In the genomic region with DNA sequence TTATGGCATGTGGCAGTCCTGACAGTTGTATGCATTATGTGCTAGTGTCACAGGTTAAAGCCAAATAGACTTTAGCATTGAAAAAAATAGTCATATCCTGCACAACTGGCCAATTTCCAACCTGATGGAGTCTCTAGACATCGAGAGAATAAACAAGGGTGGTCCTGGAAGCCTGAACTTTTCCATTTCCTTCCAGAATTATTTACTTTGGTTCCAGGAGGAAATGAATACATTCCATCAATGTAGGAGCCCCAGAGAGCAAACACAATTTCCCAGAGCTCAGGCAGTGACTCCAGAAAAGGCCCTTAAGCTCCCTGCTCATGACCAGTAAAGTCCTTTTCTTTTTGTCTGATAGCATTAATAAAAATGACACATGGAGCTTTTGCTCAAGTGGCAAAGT, we compare ENCODE assay signal across 22 mouse cellular contexts.
DNase-seq lines count a peak whose midpoint lies in the region; ATAC-seq lines count a peak whose summit lies in the region.
"Had no signal": no experiment of that assay in that cellular context is flagged by ENCODE, and none has a peak within 500 bp of the region (broad histone marks: within the 10 kb centered on the region; RNA-seq: fewer than 3 reads in every experiment).

No protein-coding gene starts in this region.

- H3K9me3 ChIP-seq in heart, embryonic 12.5 days (replicated peaks) = no peaks in the 10 kb centered on the region
- no peaks in the 10 kb centered on the region for H3K9me3 ChIP-seq in lung, embryonic 16.5 days (ENCODE audit: control insufficient read depth, low read length)
- H3K9me3 ChIP-seq in kidney, embryonic 14.5 days (ENCODE audit: control insufficient read depth, low read length) = no peaks in the 10 kb centered on the region
- H3K9me3 ChIP-seq in limb, embryonic 10.5 days (replicated peaks) = no peaks in the 10 kb centered on the region
- H3K9me3 ChIP-seq in midbrain, embryonic 15.5 days = no peaks in the 10 kb centered on the region
- H3K9me3 ChIP-seq: forebrain, embryonic 13.5 days; G1E; liver, embryonic 12.5 days had no signal

- ATAC-seq in heart, embryonic 12.5 days (ENCODE audit: insufficient number of reproducible peaks, low FRiP score) = no peak; the same call in 1 of the 2 replicates
- peak; percentile 38 for ATAC-seq in lung, embryonic 16.5 days (ENCODE audit: low read depth)
- ATAC-seq in kidney, embryonic 14.5 days (ENCODE audit: low FRiP score, low TSS enrichment) = peak; percentile 45
- no peak for ATAC-seq in midbrain, embryonic 15.5 days (replicated peaks)
- ATAC-seq: activated CD4-positive, CD25-positive, alpha-beta regulatory T cell, adult 4 months; forebrain, embryonic 13.5 days; liver, embryonic 12.5 days had no signal

- no peaks in the 10 kb centered on the region for H3K27me3 ChIP-seq in heart, embryonic 12.5 days (replicated peaks)
- no peaks in the 10 kb centered on the region for H3K27me3 ChIP-seq in lung, embryonic 16.5 days (ENCODE audit: control insufficient read depth, insufficient read depth, low read depth, low read length)
- no peaks in the 10 kb centered on the region for H3K27me3 ChIP-seq in kidney, embryonic 14.5 days (ENCODE audit: control insufficient read depth, insufficient read depth, low read length)
- no peaks in the 10 kb centered on the region for H3K27me3 ChIP-seq in limb, embryonic 10.5 days (ENCODE audit: low read depth, poor library complexity, severe bottlenecking)
- no peaks in the 10 kb centered on the region for H3K27me3 ChIP-seq in midbrain, embryonic 15.5 days (replicated peaks)
- H3K27me3 ChIP-seq: forebrain, embryonic 13.5 days; liver, embryonic 12.5 days had no signal

- H3K4me3 ChIP-seq in heart, embryonic 12.5 days = no peak overlapping the region
- H3K4me3 ChIP-seq in lung, embryonic 16.5 days (ENCODE audit: low read length) = no peak overlapping the region
- H3K4me3 ChIP-seq in kidney, embryonic 14.5 days (ENCODE audit: low read length) = no peak overlapping the region
- H3K4me3 ChIP-seq in limb, embryonic 10.5 days = no peak overlapping the region
- H3K4me3 ChIP-seq in midbrain, embryonic 15.5 days = no peak overlapping the region
- H3K4me3 ChIP-seq: erythroblast, embryonic 14.5 days; forebrain, embryonic 13.5 days; layer of hippocampus, adult 2 months; liver, embryonic 12.5 days; myocyte had no signal

- no peaks in the 10 kb centered on the region for H3K36me3 ChIP-seq in heart, embryonic 12.5 days
- H3K36me3 ChIP-seq in lung, embryonic 16.5 days (ENCODE audit: control insufficient read depth, insufficient read depth, low read length) = no peaks in the 10 kb centered on the region
- no peaks in the 10 kb centered on the region for H3K36me3 ChIP-seq in kidney, embryonic 14.5 days (ENCODE audit: control insufficient read depth, insufficient read depth, low read length)
- H3K36me3 ChIP-seq in limb, embryonic 10.5 days = no peaks in the 10 kb centered on the region
- H3K36me3 ChIP-seq in midbrain, embryonic 15.5 days (replicated peaks) = no peaks in the 10 kb centered on the region
- H3K36me3 ChIP-seq: G1E; liver, embryonic 12.5 days had no signal

- peak overlapping the region; percentile 63; the same call in 1 of the 2 replicates for H3K27ac ChIP-seq in heart, embryonic 12.5 days (ENCODE audit: poor library complexity, severe bottlenecking)
- no peak overlapping the region for H3K27ac ChIP-seq in lung, embryonic 16.5 days (ENCODE audit: low read length)
- H3K27ac ChIP-seq in kidney, embryonic 14.5 days (ENCODE audit: low read depth, low read length) = peak overlapping the region; percentile 74
- H3K27ac ChIP-seq in limb, embryonic 10.5 days = peak overlapping the region; percentile 56; the same call in 1 of the 2 replicates
- H3K27ac ChIP-seq in midbrain, embryonic 15.5 days = no peak overlapping the region
- H3K27ac ChIP-seq: forebrain, embryonic 13.5 days; hindbrain, embryonic 14.5 days; layer of hippocampus, adult 2 months; liver, embryonic 12.5 days had no signal

- intact Hi-C loops in heart, postnatal 36 days (cut with DNase I) = no loop called here

- no peak overlapping the region for H3K9ac ChIP-seq in heart, embryonic 12.5 days
- no peak overlapping the region for H3K9ac ChIP-seq in lung, embryonic 16.5 days (ENCODE audit: low read length)
- H3K9ac ChIP-seq in kidney, embryonic 14.5 days (ENCODE audit: low read depth, low read length) = no peak overlapping the region
- no peak overlapping the region for H3K9ac ChIP-seq in midbrain, embryonic 15.5 days
- H3K9ac ChIP-seq: forebrain, embryonic 13.5 days; hindbrain, embryonic 14.5 days; liver, embryonic 12.5 days had no signal

- DNase-seq in heart, postnatal 36 days = no peak
- DNase-seq in lung, postnatal 4 days = no peak
- DNase-seq in limb, embryonic 10.5 days (ENCODE audit: low spot score) = no peak
- DNase-seq in layer of hippocampus, adult 9-11 months = no peak
- DNase-seq: adrenal gland, postnatal 10 days; cerebellum, adult 11 months; lung, adult 2 months; midbrain, embryonic 14.5 days; retina, postnatal 1 day; right cerebral cortex, postnatal 4 days had no signal

- WGBS in heart, embryonic 12.5 days = 47% methylated on average over 1 of the region's 1 CpGs
- 3% methylated on average over 1 of the region's 1 CpGs for WGBS in lung, embryonic 16.5 days
- 39% methylated on average over 1 of the region's 1 CpGs for WGBS in kidney, embryonic 14.5 days
- 53% methylated on average over 1 of the region's 1 CpGs for WGBS in limb, embryonic 10.5 days
- WGBS in midbrain, embryonic 15.5 days = 77% methylated on average over 1 of the region's 1 CpGs

- no peak overlapping the region for H3K4me2 ChIP-seq in heart, embryonic 12.5 days
- no peak overlapping the region for H3K4me2 ChIP-seq in lung, embryonic 16.5 days (ENCODE audit: low read depth, low read length)
- H3K4me2 ChIP-seq in kidney, embryonic 14.5 days (replicated peaks; ENCODE audit: low read depth, low read length) = no peak overlapping the region
- no peak overlapping the region for H3K4me2 ChIP-seq in midbrain, embryonic 15.5 days
- H3K4me2 ChIP-seq: forebrain, embryonic 13.5 days; hindbrain, embryonic 14.5 days; liver, embryonic 12.5 days had no signal

- no peaks in the 10 kb centered on the region for H3K4me1 ChIP-seq in heart, embryonic 12.5 days (replicated peaks)
- H3K4me1 ChIP-seq in lung, embryonic 16.5 days (replicated peaks; ENCODE audit: control insufficient read depth, insufficient read depth, low read length) = peaks cover 11% of the 10 kb centered on the region
- H3K4me1 ChIP-seq in kidney, embryonic 14.5 days (ENCODE audit: control insufficient read depth, insufficient read depth, low read length) = peaks cover 16% of the 10 kb centered on the region; the same call in 1 of the 2 replicates
- peaks cover 26% of the 10 kb centered on the region for H3K4me1 ChIP-seq in limb, embryonic 10.5 days
- H3K4me1 ChIP-seq in midbrain, embryonic 15.5 days = no peaks in the 10 kb centered on the region
- H3K4me1 ChIP-seq: forebrain, embryonic 13.5 days; liver, embryonic 12.5 days had no signal

Comparison
In these comparisons a context has a peak if more than half of its experiments do, and no peak if none do; other contexts are left out.
1. ATAC-seq: peak in lung, embryonic 16.5 days (single experiment) and kidney, embryonic 14.5 days (single experiment); none in heart, embryonic 12.5 days (single experiment) and midbrain, embryonic 15.5 days (single experiment).
2. H3K27ac ChIP-seq: peak in heart, embryonic 12.5 days (single experiment), kidney, embryonic 14.5 days (single experiment) and limb, embryonic 10.5 days (single experiment); none in lung, embryonic 16.5 days (single experiment) and midbrain, embryonic 15.5 days (single experiment).